ENCODE assay signal across 11 mouse cellular contexts in genomic region chr19:24606390-24606976, GRCm38 (mm10). TPM values are rescaled to one million over a fixed set of nuclear protein-coding genes. Genes with fewer than 3 reads are reported as not detected.
DNase-seq lines count a peak whose midpoint lies in the region; ATAC-seq and TF ChIP-seq lines count a peak whose summit lies in the region.
"Had no signal": no experiment of that assay in that cellular context is flagged by ENCODE, and none has a peak within 500 bp of the region (broad histone marks: within the 10 kb centered on the region; RNA-seq: fewer than 3 reads in every experiment).

No protein-coding gene starts in this region.

- no peaks in the 10 kb centered on the region for H3K36me3 ChIP-seq in intestine, postnatal 0 days (ENCODE audit: control insufficient read depth, insufficient read depth)
- no peaks in the 10 kb centered on the region for H3K36me3 ChIP-seq in intestine, embryonic 15.5 days
- no peaks in the 10 kb centered on the region for H3K36me3 ChIP-seq in kidney, embryonic 15.5 days
- H3K36me3 ChIP-seq: limb, embryonic 15.5 days had no signal

- WGBS in intestine, postnatal 0 days: 64% methylated on average over 5 of the region's 5 CpGs
- 69% methylated on average over 5 of the region's 5 CpGs for WGBS in intestine, embryonic 15.5 days
- WGBS in kidney, embryonic 15.5 days: 76% methylated on average over 5 of the region's 5 CpGs

- peak; percentile 69 for ATAC-seq in intestine, postnatal 0 days
- no peak for ATAC-seq in intestine, embryonic 15.5 days
- ATAC-seq in Patski: no peak
- no peak for ATAC-seq in kidney, embryonic 15.5 days (replicated peaks; ENCODE audit: low FRiP score)

- POLR2A ChIA-PET in Patski (lab: Charles Lee): interaction anchor here (0.7 kb wide), 1 partner anchor 215 kb away, joined by 3 read pairs; no protein-coding TSS in a partner anchor

- H3K4me2 ChIP-seq in intestine, postnatal 0 days (replicated peaks; ENCODE audit: low read depth): no peak overlapping the region
- H3K4me2 ChIP-seq in intestine, embryonic 15.5 days (replicated peaks): no peak overlapping the region
- no peak overlapping the region for H3K4me2 ChIP-seq in kidney, embryonic 15.5 days
- H3K4me2 ChIP-seq: limb, embryonic 15.5 days had no signal

- no peak overlapping the region for H3K9ac ChIP-seq in intestine, postnatal 0 days (ENCODE audit: low read depth, low read length)
- no peak overlapping the region for H3K9ac ChIP-seq in intestine, embryonic 15.5 days
- H3K9ac ChIP-seq in kidney, embryonic 15.5 days: no peak overlapping the region
- H3K9ac ChIP-seq: limb, embryonic 15.5 days had no signal

- in situ Hi-C loops in Patski (cut with MboI; ENCODE audit: low pct_unique_long_range_greater_than_20kb): no loop called here

- TF ChIP-seq CTCF in intestine, postnatal 0 days (IDR thresholded peaks at IDR 0.05; ENCODE audit: low read depth): peak; percentile 81
- peak; percentile 79 for TF ChIP-seq CTCF in Patski (IDR thresholded peaks at IDR 0.05)

- no peak overlapping the region for H3K27ac ChIP-seq in intestine, postnatal 0 days (ENCODE audit: low read depth, low read length)
- no peak overlapping the region for H3K27ac ChIP-seq in intestine, embryonic 15.5 days
- no peak overlapping the region for H3K27ac ChIP-seq in kidney, embryonic 15.5 days
- H3K27ac ChIP-seq: limb, embryonic 15.5 days had no signal

- no peaks in the 10 kb centered on the region for H3K9me3 ChIP-seq in intestine, postnatal 0 days (ENCODE audit: control insufficient read depth)
- H3K9me3 ChIP-seq in intestine, embryonic 15.5 days: no peaks in the 10 kb centered on the region
- H3K9me3 ChIP-seq in kidney, embryonic 15.5 days (replicated peaks): no peaks in the 10 kb centered on the region
- H3K9me3 ChIP-seq: limb, embryonic 15.5 days had no signal

- H3K27me3 ChIP-seq in intestine, postnatal 0 days (replicated peaks; ENCODE audit: control insufficient read depth, insufficient read depth, low read length): no peaks in the 10 kb centered on the region
- H3K27me3 ChIP-seq in intestine, embryonic 15.5 days (replicated peaks): no peaks in the 10 kb centered on the region
- H3K27me3 ChIP-seq in Patski: peaks cover 54% of the 10 kb centered on the region
- H3K27me3 ChIP-seq in kidney, embryonic 15.5 days: no peaks in the 10 kb centered on the region
- H3K27me3 ChIP-seq: limb, embryonic 15.5 days had no signal

- H3K4me3 ChIP-seq in intestine, postnatal 0 days (ENCODE audit: low read depth, low read length): no peak overlapping the region
- H3K4me3 ChIP-seq in intestine, embryonic 15.5 days (replicated peaks): no peak overlapping the region
- H3K4me3 ChIP-seq in kidney, embryonic 15.5 days (replicated peaks): no peak overlapping the region
- H3K4me3 ChIP-seq: limb, embryonic 15.5 days had no signal

- H3K4me1 ChIP-seq in intestine, postnatal 0 days (replicated peaks; ENCODE audit: control insufficient read depth, insufficient read depth, low read length): no peaks in the 10 kb centered on the region
- no peaks in the 10 kb centered on the region for H3K4me1 ChIP-seq in intestine, embryonic 15.5 days (replicated peaks)
- H3K4me1 ChIP-seq in kidney, embryonic 15.5 days: no peaks in the 10 kb centered on the region
- H3K4me1 ChIP-seq: limb, embryonic 15.5 days had no signal

- no peak for DNase-seq in Patski (ENCODE audit: low read depth, low spot score)
- DNase-seq in embryo, embryonic 10.5 days (ENCODE audit: low spot score): peak; percentile 17
- DNase-seq in lung, postnatal 4 days: peak; percentile 35 to 51
- DNase-seq in left cerebral cortex, adult 8-10 months (ENCODE audit: low spot score in 2 of 2): no peak
- DNase-seq in ovary, postnatal 36 days (ENCODE audit: low spot score): no peak
- DNase-seq: cerebellum, adult 8-10 months; right cerebral cortex, postnatal 25 days had no signal

- CTCF ChIA-PET in Patski (lab: Charles Lee): interaction anchor here (1.2 kb wide), 1 partner anchor 24 kb away, joined by 4 read pairs; no protein-coding TSS in a partner anchor

RNA-seq across cellular contexts. Expression of gene Pip5k1b, which starts 50.8 kb away (rescaled TPM):
- polyA plus RNA-seq in intestine, postnatal 0 days (2015; fragmentation: Nextera tagmentation; extraction: Ambion mirVana): 29.4 and 31.5 TPM in 2 replicates
- 17.2 and 18.2 TPM in 2 replicates for polyA plus RNA-seq in intestine, embryonic 15.5 days (2015; fragmentation: Nextera tagmentation; extraction: Ambion mirVana)
- polyA plus RNA-seq in Patski (2021): 5.6 TPM
- 10 to 100 TPM; 19.4 to 23.4 (median 20.7) TPM for total RNA-seq in left cerebral cortex, adult 8-10 months (2022)
- polyA plus RNA-seq in kidney, embryonic 15.5 days (2015; fragmentation: Nextera tagmentation; extraction: Ambion mirVana): 2.6 and 2.9 TPM in 2 replicates

Comparison
In these comparisons a context has a peak if more than half of its experiments do, and no peak if none do; other contexts are left out.
1. DNase-seq: peak in embryo, embryonic 10.5 days (single experiment) and lung, postnatal 4 days (2 of 2); none in Patski (single experiment), left cerebral cortex, adult 8-10 months (0 of 2) and ovary, postnatal 36 days (single experiment).